Mouse (Mus musculus): Measurements from ENCODE around the gene Cep85l. TPM values are rescaled to one million over a fixed set of nuclear protein-coding genes. Genes with fewer than 3 reads are reported as not detected.

The Cep85l gene
- polyA plus RNA-seq, 1 experiment from 2014 or later: 2.0 TPM

DNA sequence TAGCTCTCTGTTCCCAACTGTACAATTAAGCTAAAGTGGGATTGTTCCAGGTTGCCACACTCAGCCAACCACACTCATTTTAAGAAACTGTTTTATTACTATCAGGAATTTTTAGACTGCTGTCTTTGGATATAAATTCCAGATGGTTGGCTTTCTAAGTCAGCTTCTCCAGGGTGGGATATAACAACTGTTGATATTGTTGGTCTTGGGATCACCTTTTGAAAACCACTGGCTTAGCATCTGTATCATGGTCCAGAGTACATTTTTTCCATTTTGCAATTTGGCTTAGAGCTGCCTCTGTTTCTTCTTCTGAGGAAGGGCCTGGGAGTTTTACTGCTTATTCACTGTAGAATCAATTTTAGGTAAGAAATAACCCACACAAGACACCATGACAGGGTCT, 40.3 kb upstream of the Cep85l start:
- H3K27ac ChIP-seq (replicated peaks): no peak overlapping the region
- H3K27me3 ChIP-seq (ENCODE audit: control insufficient read depth, insufficient read depth, low read length): no peaks in the 10 kb centered on the region
- H3K4me1 ChIP-seq (replicated peaks; ENCODE audit: control insufficient read depth, insufficient read depth): no peaks in the 10 kb centered on the region
- ATAC-seq (ENCODE audit: low FRiP score, low TSS enrichment) (no peak), DNase-seq (ENCODE audit: low spot score) (no peak)
- H3K4me2 ChIP-seq (replicated peaks; ENCODE audit: low read depth): no peak overlapping the region
- H3K4me3 ChIP-seq (ENCODE audit: low read depth, low read length): no peak overlapping the region
- no peaks in the 10 kb centered on the region for H3K9me3 ChIP-seq (ENCODE audit: control insufficient read depth, low read length)
- TF ChIP-seq CTCF (IDR thresholded peaks at IDR 0.05; ENCODE audit: low read depth): no peak
- TF ChIP-seq EP300 (optimal IDR thresholded peaks at IDR 0.05): no peak
- no peak overlapping the region for H3K9ac ChIP-seq (ENCODE audit: low read length)
- H3K36me3 ChIP-seq (ENCODE audit: control insufficient read depth, insufficient read depth, low read length): no peaks in the 10 kb centered on the region

DNA sequence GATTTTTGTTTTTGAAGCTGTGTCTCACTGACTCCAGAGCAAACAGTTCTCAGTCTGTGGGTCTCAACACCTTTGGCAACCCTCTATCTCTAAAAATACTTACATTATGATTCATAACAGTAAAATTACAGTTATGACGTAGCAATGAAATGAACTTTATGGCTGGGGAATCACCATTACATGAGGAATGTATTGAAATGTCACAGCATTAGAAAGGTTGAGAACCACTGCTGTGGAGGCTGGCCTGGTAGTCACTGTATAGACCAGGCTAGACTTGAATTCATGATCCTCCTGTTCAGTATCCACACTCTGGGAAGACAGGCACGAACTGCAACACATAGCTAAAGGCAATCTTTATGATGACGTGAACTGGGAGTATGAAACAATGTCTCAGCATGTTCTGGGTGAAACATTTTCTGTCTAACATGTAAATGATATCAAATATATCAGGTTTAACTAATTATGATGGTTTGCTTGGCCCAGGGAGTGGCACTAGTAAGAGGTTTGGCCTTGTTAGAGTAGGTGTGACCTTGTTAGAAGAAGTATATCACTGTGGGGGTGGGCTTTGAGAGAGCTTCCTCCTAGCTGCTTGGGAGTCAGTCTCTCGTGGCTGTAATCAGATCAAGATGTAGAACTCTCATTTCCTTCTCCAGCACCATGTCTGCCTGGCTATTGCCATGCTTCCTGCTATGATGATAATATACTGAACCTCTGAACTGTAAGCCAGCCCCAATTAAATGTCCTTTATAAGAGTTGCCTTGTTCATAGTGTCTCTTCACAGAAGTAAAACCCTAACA, 39.6 kb upstream of the Cep85l start:
- H3K27ac ChIP-seq (replicated peaks): no peak overlapping the region
- H3K4me1 ChIP-seq (replicated peaks; ENCODE audit: control insufficient read depth, insufficient read depth): no peaks in the 10 kb centered on the region
- DNase-seq (ENCODE audit: low spot score) (no peak), ATAC-seq (ENCODE audit: low FRiP score, low TSS enrichment) (no peak)
- H3K4me2 ChIP-seq (replicated peaks; ENCODE audit: low read depth): no peak overlapping the region
- H3K36me3 ChIP-seq (ENCODE audit: control insufficient read depth, insufficient read depth, low read length): no peaks in the 10 kb centered on the region
- no peak overlapping the region for H3K9ac ChIP-seq (ENCODE audit: low read length)
- H3K9me3 ChIP-seq (ENCODE audit: control insufficient read depth, low read length): no peaks in the 10 kb centered on the region
- TF ChIP-seq EP300 (optimal IDR thresholded peaks at IDR 0.05): no peak
- TF ChIP-seq CTCF (IDR thresholded peaks at IDR 0.05; ENCODE audit: low read depth): no peak
- no peak overlapping the region for H3K4me3 ChIP-seq (ENCODE audit: low read depth, low read length)
- WGBS: 59% methylated on average over 4 of the region's 4 CpGs
- H3K27me3 ChIP-seq (ENCODE audit: control insufficient read depth, insufficient read depth, low read length): no peaks in the 10 kb centered on the region

DNA sequence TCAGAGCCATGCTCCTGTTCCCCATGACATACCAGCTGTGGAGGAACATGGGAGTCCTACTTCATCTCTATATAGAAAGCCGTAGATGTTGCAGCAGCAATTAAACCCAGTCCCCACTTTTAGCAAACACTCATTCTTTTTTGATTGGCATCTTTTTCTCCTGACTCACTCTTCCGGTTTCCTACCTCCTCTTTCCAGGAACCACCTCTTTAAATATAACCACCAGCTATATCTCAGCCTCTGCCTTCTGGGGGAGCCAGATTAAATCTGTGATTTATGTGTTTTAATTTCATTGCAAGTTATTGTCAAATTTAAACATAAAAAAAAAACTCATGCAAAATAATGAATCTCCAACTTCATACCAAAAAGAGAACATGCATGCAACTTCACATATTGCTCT, 37.3 kb upstream of the Cep85l start:
- Histone ChIP-seq H3K4me3 (ENCODE audit: low read depth, low read length) (no peak overlapping the region), H3K27ac (replicated peaks) (no peak overlapping the region), H3K36me3 (ENCODE audit: control insufficient read depth, insufficient read depth, low read length) (no peaks in the 10 kb centered on the region), H3K4me2 (replicated peaks; ENCODE audit: low read depth) (no peak overlapping the region), H3K4me1 (replicated peaks; ENCODE audit: control insufficient read depth, insufficient read depth) (no peaks in the 10 kb centered on the region), H3K9ac (ENCODE audit: low read length) (no peak overlapping the region), H3K27me3 (ENCODE audit: control insufficient read depth, insufficient read depth, low read length) (no peaks in the 10 kb centered on the region), H3K9me3 (ENCODE audit: control insufficient read depth, low read length) (no peaks in the 10 kb centered on the region)
- TF ChIP-seq CTCF (IDR thresholded peaks at IDR 0.05; ENCODE audit: low read depth) (no peak), EP300 (optimal IDR thresholded peaks at IDR 0.05) (no peak)
- WGBS: 31% methylated on average over 2 of the region's 2 CpGs
- DNase-seq (ENCODE audit: low spot score): no peak
- no peak for ATAC-seq (ENCODE audit: low FRiP score, low TSS enrichment)

DNA sequence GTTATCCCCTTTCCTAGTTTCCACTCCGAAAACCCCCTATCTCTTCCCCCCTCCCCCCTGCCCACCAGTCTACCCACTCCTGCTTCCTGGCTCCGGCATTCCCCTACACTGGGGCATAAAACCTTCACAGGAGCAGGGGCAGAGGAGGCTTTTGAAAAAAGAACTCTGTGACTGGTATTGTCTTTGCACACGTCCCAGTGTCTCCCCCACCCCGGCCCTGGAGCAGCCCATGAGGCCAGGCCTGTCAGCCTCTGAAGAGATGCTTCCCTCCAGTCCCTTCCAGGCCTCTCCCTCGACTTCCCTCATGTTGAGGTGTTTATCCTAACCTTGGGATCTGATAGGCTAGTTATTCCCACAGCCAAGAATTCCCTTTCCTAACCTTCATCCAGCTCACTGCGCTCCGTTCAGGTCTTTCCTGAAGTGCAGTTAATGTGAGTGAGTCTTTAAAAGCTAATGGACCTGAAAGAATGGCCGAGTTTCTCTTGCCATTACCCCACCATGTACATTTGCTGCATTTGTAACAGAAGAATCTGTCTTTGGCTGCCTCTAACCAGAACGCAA, 36.5 kb upstream of the Cep85l start:
- H3K27me3 ChIP-seq (ENCODE audit: control insufficient read depth, insufficient read depth, low read length): no peaks in the 10 kb centered on the region
- WGBS: 51% methylated on average over 9 of the region's 9 CpGs
- no peak for ATAC-seq (ENCODE audit: low FRiP score, low TSS enrichment)
- TF ChIP-seq CTCF (IDR thresholded peaks at IDR 0.05; ENCODE audit: low read depth) (no peak), EP300 (optimal IDR thresholded peaks at IDR 0.05) (no peak)
- no peak overlapping the region for H3K4me3 ChIP-seq (ENCODE audit: low read depth, low read length)
- H3K27ac ChIP-seq (replicated peaks): no peak overlapping the region
- H3K36me3 ChIP-seq (ENCODE audit: control insufficient read depth, insufficient read depth, low read length): no peaks in the 10 kb centered on the region
- no peaks in the 10 kb centered on the region for H3K4me1 ChIP-seq (replicated peaks; ENCODE audit: control insufficient read depth, insufficient read depth)
- no peak overlapping the region for H3K4me2 ChIP-seq (replicated peaks; ENCODE audit: low read depth)
- no peak overlapping the region for H3K9ac ChIP-seq (ENCODE audit: low read length)
- DNase-seq (ENCODE audit: low spot score): no peak
- no peaks in the 10 kb centered on the region for H3K9me3 ChIP-seq (ENCODE audit: control insufficient read depth, low read length)

DNA sequence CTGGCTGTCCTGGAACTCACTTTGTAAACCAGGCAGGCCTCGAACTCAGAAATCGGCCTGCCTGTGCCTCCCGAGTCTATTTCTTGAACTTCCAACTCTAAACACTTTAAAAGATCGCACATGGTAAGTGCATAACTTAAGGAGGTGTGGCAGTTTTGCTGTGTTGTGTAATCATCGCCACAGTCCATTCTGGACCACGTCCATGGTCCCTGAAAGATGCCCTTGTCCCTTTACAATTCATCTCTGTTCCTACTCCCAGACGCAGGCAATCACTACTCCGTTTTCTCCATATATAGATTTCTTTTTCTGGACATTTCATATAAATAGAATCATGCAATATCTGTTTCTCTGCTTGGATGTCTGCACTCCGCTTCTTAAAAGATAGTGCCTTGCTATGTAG, 35.5 kb upstream of the Cep85l start:
- H3K9me3 ChIP-seq (ENCODE audit: control insufficient read depth, low read length): no peaks in the 10 kb centered on the region
- ATAC-seq (ENCODE audit: low FRiP score, low TSS enrichment): no peak
- H3K9ac ChIP-seq (ENCODE audit: low read length): no peak overlapping the region
- H3K27ac ChIP-seq (replicated peaks): no peak overlapping the region; the same call in 1 of the 2 replicates
- no peaks in the 10 kb centered on the region for H3K4me1 ChIP-seq (replicated peaks; ENCODE audit: control insufficient read depth, insufficient read depth)
- no peaks in the 10 kb centered on the region for H3K27me3 ChIP-seq (ENCODE audit: control insufficient read depth, insufficient read depth, low read length)
- H3K4me2 ChIP-seq (replicated peaks; ENCODE audit: low read depth): no peak overlapping the region
- no peak overlapping the region for H3K4me3 ChIP-seq (ENCODE audit: low read depth, low read length)
- 55% methylated on average over 9 of the region's 9 CpGs for WGBS
- DNase-seq (ENCODE audit: low spot score): no peak
- TF ChIP-seq EP300 (optimal IDR thresholded peaks at IDR 0.05) (no peak), CTCF (IDR thresholded peaks at IDR 0.05; ENCODE audit: low read depth) (no peak)
- H3K36me3 ChIP-seq (ENCODE audit: control insufficient read depth, insufficient read depth, low read length): no peaks in the 10 kb centered on the region

All from stomach, postnatal 0 days (tissue).